Mouse (Mus musculus) CD4-positive, CD25-positive, alpha-beta regulatory T cell, adult 2 months (primary cell): ENCODE data around the gene Cyp2d26.

Experiments used
- DNase-seq: peaks from one replicate; pipeline ENCODE4 v3.0.0-alpha.2; 2012; ENCODE audit warnings: low read depth, low spot score

Gene Cyp2d26

DNA sequence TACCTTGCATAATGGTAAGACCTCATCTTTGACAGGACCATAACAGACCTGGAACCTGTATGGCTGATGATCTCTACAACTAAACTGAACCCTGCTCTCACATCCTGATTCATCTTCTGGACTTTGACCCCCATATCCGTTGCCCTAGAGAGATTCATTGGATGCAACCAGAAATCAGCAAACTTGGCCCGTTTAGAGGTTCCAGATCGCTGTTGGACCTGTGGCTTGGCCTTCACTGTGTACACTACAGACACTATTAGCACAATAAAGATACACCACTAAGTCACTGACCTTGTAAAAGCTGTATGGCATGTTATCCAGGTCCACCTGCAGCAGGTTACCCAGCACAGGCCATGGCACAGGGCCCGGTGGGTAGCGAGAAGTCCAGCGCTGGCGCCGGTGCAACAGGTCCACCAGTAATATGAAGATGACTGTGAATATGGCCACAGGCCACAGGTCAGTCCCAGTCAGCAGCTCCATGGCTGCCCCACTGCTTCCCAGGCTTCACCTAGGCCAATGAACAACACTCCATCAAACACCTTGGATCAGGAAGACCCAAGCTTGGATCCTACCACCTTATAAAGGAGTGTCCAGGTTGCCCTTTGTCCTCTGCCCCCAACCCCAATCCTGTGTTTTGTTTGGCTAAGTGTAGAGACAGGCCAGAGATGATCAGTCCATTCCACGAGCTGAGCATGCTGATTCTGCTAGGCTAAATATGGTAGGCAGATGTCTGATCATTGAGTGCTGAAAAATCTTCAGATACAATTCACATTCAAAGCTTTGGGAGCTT is 30.3 kb downstream of the Cyp2d26 start, which contains the start of gene Cyp2d40:
TSS of gene Cyp2d40 (minus strand) at position 553 of the 790 bp plus-strand sequence.
- no peak for DNase-seq

GRCm38 (mm10) chr15:82748141-82748540 is 46.0 kb downstream of the Cyp2d26 start:
- no peak for DNase-seq

- no peak for DNase-seq
These were observed 46.6 kb downstream of the Cyp2d26 start for GRCm38 (mm10) chr15:82747516-82747915.
